Mouse (Mus musculus) heart, adult 9 months (tissue): ENCODE results near the gene Banp.
A peak's percentile ranks its signal among the peaks of the same experiment; 100 is the strongest.

ENCODE experiments used
- DNase-seq, 2 experiments: peaks; one replicate each; pipeline ENCODE4 v3.0.0; 2022; ENCODE audit warnings: low spot score in 2 of 2

Gene Banp

GRCm38 (mm10) chr8:121980792-121981519 lies 31.4 kb downstream of the Banp start:
- DNase-seq = no peak

- DNase-seq = no peak
These were observed 32.0 kb downstream of the Banp start for GRCm38 (mm10) chr8:121981520-121981895.

GRCm38 (mm10) chr8:121985673-121986072 lies 36.1 kb downstream of the Banp start:
- DNase-seq = no peak

GRCm38 (mm10) chr8:121987892-121988291 lies 38.3 kb downstream of the Banp start:
- DNase-seq = no peak

- DNase-seq = no peak
These were observed 41.1 kb downstream of the Banp start for GRCm38 (mm10) chr8:121990506-121991255.

- DNase-seq = no peak
These were observed 42.1 kb downstream of the Banp start for GRCm38 (mm10) chr8:121991611-121992010.

- DNase-seq = no peak
These were observed 43.4 kb downstream of the Banp start for GRCm38 (mm10) chr8:121992911-121993310.

- DNase-seq = no peak
These were observed 45.6 kb downstream of the Banp start for GRCm38 (mm10) chr8:121995112-121995511.

- no peak for DNase-seq
These were observed 46.3 kb downstream of the Banp start for GRCm38 (mm10) chr8:121995895-121996294.

GRCm38 (mm10) chr8:121998631-121999030 lies 49.1 kb downstream of the Banp start:
- DNase-seq = no peak

GRCm38 (mm10) chr8:121999211-121999610 lies 49.7 kb downstream of the Banp start:
- DNase-seq = no peak

- DNase-seq = no peak
These were observed 52.0 kb downstream of the Banp start for GRCm38 (mm10) chr8:122001339-122002115.

- DNase-seq = peak in 1 of 2 experiments; percentile 52
These were observed 54.1 kb downstream of the Banp start for GRCm38 (mm10) chr8:122003646-122004045.

GRCm38 (mm10) chr8:122004131-122004530 lies 54.6 kb downstream of the Banp start:
- no peak for DNase-seq

- DNase-seq = no peak
These were observed 56.1 kb downstream of the Banp start for GRCm38 (mm10) chr8:122005422-122006204.

- DNase-seq = no peak
These were observed 57.3 kb downstream of the Banp start for GRCm38 (mm10) chr8:122006688-122007484.

- no peak for DNase-seq
These were observed 58.8 kb downstream of the Banp start for GRCm38 (mm10) chr8:122008395-122008794.

GRCm38 (mm10) chr8:122010638-122011037 lies 61.1 kb downstream of the Banp start:
- DNase-seq = no peak

GRCm38 (mm10) chr8:122011066-122011588 lies 61.6 kb downstream of the Banp start:
- DNase-seq = no peak

GRCm38 (mm10) chr8:122014606-122015005 lies 65.1 kb downstream of the Banp start:
- DNase-seq = no peak
